Mouse (Mus musculus): ENCODE measurements around the gene Spon2.

The Spon2 gene

DNA sequence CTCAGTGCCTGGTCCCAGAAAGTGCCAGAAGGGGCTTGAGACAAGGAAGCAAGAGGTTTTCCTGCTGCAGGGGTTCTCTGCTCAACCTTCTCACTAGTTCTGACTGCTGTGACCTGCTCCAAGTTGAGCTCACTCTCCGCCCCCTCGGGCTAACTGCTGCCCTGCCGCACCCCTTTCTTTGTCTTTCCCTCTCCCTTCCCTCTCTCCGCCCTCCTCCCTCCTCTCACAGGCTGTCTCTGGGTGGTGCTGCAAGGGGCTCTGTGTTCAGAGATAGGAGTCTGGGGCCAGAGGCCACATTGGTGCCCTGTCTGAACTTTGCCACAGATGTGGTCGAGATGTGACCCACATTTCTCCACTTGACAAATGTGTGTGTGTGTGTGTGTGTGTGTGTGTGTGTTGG lies at the start of gene Spon2:
Gene Spon2 (minus strand): TSS at position 375 of the 400 bp plus-strand sequence.
- no peak for DNase-seq

DNA sequence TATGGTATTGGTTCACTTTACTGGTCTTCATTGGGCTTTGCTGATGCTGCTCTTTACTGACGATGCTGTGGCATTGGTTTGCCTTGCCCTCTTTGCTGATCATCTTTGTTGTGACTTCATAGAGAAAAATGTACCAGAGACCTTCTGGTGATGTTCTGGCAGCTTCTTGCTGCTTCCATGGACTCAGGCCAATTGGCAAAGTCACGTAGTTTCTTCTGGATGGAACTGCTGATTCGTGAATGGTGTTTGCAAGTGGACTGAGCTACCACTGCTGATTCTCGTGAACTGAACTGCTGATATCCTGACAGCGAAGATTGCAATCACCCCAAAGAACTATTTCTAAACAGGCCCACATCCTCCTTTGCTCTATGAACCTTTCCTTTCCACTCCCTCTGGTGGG lies 36.2 kb upstream of the Spon2 start:
- no peak for DNase-seq

DNA sequence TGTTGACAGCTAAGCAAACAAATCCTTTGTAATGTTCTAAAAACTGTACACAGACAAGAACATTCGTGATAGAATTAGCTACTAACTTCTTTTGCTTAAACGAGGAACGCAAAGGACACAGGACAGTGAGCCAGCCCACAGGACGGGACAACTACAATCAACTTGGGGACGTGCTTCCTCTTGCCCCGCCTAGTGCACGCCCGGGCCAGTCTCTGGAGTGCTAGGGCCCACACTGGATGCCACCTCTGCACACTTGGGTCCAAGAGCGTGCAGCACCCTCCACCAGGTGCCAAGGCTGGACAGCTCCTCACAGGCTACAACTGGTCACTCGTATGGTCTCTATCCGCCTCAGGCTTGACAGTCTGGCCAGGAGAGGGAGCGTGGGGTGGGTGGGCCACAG lies 29.9 kb upstream of the Spon2 start:
- no peak for DNase-seq

DNA sequence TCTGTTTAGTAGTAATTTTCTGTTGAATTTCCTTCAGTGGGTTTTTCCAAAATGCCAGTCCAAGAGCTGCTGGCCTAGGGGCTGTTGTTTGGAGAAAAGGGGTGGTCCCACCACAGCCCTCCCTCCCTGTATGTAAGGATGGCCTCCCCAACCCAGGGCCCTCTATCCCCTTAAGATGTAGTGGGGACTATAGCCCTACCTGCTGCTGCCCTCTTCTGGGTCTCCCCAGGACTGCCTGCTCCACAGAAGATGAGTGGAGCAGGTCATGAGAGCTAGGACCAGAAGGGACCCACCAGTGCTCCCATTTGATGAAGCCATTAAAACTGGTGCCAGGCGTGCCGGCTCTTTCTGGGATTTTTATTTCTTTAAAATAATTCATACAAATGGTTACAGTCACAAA lies 29.1 kb upstream of the Spon2 start:
- DNase-seq, result peak; percentile 49

DNA sequence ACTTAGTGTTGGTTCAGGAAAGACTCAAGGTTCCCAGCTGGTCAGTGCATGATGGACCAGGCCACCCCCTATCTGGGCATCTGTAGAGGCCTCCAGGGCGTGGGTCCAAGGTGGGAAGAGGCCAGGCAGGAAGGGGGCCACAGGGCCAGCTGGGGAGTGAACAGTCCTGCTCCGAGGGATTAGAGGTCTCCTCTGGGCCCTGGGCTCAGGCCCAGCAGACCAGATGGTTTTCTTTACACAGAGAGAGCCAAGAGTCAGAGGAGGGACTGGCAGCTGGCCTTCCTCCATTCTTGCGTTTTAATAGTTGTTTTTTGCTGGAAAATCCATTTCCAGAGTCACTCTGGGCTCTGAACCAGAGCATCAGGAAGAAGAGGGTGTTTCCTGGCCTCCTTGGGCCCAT lies 27.4 kb upstream of the Spon2 start:
- DNase-seq, result peak; percentile 92

DNA sequence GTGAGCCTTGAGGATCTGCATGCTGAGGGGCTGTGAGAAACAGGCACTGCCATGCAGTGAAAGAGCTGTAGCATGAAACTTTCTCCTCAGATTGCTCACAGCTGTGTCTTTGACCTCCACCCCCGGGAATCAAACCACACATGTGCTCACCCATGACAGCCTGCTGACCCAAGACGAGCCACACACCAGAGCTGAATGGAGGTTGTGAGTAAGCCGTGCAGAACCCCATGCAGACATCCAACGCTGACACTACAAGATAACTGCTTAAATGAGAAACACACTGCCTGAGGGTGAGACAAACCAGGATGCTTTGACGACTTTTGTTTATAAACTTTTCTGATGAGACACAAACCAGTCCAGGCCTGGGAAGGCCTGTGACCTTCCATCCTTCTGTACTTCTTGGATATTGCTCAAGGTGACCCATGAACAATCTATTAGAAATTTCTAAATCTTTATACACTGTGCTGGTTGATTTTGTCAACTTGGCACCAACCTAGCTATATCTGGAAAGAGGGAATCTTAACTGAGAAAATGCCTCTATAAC lies 26.2 kb upstream of the Spon2 start:
- DNase-seq, result no peak

- no peak for DNase-seq
Measured at GRCm38 (mm10) chr5:33239934-33240333, 21.7 kb upstream of the Spon2 start.

DNA sequence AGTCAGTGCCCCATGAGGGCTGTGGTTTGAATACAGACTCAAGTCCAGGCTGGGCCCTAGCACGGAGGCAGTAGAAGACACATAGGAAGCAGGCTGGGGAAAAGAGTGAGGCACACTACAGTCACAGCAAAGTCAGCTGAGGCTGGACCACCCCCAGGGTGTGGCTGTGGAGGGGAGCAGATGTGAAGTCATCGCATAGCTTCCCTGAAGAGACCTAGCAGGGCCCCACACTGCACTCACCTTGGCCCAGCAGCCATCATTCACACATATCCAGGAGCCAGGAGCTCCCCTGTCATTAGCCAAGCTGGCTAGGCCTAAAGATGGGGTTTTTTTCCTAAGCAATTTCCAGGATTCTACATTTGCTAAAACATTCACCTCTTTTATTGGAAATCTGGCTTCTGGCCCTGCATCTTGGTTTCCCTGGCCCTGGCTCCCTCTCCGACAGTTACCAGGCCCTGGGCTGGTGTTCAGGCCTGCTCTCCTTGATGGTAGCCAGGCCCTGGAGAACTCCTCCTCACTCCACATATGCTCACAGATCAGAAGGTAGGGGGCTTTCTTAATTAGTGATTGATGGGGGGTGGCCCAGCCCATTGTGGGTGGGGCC lies 21.0 kb upstream of the Spon2 start:
- peak; percentile 12 for DNase-seq

DNA sequence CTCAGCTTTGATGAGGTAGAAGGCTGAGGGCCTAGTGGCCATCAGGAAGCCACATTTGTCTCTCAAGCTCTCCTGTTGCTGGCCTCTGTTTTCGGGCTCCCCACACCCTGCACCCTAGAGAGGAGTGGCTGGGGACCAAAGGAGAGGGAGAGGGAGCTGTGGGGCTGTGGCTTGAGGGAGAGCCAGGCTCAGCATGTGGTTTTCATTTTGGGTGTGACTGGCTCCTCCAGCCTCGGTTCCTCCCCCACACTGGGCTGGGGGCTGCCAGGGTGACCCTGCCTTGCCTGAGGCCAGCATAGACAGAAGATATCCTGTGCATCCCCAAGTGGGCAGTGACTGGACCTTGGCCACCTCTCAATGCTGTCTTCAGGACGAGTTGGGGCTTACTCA lies 20.0 kb upstream of the Spon2 start:
- peak; percentile 23 for DNase-seq

DNA sequence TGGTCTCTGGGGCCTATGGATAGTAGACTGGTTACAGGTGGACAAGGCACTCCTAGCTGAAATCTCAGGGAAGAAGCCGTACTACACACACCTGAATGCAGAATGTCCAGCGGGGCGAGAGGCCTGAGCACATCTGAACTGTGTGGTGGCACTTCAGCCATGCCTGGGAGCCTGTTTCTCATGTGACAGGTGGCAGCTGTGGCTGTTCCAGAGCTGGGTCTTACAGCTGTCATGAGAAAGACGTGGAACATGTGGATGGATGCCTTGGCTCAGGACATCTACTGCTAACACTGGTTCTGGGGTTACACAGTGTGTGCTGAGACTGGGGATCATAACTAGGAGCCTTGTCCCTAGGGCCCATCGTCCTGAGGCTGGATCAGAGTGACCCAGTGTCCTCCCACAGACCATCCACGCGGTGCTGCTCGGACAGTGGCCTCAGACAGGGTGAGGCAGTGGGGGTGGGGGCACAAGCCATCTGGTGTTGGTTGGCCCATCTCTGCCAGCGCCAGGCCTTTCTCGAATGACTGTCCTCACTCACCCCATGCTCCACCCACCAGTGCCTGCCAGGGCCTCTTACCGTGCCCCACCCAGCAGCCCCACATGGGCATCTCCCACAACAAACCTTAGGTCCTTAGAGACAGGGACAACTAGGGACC lies 19.5 kb upstream of the Spon2 start:
- peak; percentile 55 for DNase-seq

DNA sequence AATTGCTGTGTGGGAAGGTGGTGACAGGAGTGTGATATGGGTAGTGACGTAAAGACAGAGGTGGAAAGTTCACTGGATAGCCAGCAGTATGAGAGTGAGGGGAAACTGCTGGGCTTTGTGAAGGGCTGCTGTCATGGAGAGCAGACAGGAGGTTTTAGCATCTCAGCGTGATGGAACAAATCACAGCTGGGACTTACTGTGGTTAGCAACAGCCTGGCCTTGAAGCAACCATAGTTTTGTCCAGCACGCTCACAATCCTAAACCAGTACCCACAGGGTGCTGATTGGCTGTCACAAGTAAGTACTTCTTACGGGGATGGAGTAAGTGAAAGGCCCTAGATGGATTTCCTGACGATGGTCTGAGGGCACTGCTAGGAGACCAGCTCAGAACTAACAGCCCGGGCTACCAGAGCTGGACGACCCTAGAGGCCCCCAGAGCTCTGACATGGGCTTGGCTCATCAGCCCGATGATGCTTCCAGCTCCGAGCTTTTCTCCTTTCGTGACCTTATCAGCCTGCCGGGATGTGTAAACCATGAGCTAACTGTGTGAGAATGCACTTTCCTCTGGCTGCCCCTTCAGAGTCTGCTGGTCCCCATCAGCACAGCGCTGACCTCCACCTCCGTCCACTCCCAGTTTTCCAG lies 16.3 kb upstream of the Spon2 start:
- DNase-seq, result no peak

- no peak for DNase-seq
Measured at GRCm38 (mm10) chr5:33232791-33233190, 14.5 kb upstream of the Spon2 start.

DNA sequence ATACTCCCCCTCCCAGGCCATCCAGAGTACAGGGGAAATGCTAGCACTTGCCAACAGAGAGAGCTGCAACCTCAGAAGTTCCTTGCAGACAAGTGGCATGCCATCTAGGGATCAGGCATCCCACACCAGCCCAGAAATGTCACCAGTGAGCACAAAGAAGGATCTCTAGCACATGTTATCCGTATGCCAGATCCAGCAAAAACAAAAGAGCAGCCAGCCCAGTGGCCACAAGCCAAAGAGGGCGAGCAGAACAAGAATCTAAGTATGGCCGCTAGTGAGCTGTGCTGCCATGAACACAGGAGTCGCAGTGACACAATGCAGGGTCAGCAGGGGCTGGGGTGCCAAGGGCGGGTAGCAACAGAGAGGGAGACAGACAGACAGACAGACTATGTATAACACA lies 12.0 kb upstream of the Spon2 start:
- DNase-seq, result peak; percentile 23

GRCm38 (mm10) chr5:33228428-33228827 lies 10.2 kb upstream of the Spon2 start:
- DNase-seq, result peak; percentile 86

DNA sequence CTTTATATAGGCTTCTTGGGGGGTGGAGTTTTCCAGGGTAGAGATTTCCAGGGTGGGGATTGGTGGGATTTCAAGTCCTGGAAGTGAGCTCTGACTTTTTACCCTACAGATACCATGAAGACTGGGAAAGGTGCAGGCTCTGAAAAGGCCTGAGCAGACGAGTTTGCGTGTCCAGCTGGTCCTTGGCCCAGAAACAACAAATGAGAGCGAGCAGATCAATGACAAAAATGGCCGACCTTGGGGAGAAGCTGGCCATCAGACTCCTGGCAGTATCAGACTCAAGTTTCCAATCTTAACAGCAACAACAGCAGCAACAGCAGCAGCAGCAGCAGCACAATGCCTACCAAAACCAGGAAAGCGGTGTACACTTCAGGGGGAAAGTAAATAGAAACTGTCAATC lies 7.4 kb upstream of the Spon2 start:
- no peak for DNase-seq

DNA sequence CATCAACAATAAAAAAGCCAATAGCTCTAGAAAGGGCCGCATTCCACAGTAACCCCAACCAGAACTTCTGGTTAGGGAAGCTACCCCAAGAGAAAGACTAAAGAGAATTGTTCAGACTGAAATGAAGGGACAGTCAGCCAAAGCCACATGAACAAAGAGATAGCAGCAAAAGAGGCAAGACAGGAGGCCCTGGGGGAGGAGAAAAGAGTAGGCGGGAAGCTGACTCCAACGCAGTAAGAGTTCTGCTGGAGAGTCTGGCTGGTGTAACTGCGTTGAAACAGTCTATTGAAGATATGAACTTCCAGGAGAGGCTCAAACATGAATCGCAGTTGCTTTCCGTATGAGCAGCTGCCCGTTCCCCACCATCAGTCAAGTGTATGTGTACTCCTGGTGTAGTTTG lies 6.2 kb upstream of the Spon2 start:
- DNase-seq, result no peak

DNA sequence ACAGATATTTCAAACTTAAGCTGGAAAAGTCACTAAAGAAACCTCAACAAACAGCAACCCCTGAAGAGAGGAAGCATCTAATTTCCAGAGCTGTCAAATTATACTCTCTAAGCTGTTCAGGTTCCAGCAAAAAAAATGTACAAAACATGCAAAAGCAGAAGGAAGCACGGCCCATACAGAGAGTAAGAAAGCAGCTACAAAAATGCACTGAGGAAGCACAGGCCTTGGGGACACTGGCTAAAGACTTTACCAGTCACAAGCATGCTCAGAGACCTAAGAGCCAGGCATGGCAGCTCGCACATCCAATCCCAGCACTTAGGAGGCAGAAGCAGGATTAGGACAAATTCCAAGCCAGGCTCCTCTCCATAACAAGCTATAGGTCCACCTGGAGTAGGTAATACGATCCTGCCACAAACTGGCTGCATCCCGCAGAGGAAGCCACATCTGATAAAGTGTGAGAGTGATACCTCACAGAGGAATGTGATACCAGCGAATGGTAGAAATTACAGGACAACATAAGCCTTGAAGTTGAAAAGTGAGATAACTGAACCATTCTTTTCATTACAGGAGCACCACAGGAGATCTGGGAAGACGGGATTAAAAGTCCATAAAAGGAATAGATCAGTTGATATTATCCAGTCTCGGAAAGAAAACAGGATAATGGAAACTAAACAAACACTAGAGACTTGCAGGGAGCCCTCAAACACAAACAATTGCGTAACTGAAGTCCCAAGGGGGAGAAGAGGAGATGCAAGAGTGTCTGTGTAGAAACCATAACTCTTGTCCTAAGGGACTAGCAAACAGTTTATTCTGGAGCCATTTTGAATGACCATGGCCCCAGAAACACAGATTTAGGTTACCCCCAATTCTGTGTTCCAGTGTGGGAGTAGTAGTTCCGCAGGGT lies 4.8 kb upstream of the Spon2 start:
- DNase-seq, result no peak

DNA sequence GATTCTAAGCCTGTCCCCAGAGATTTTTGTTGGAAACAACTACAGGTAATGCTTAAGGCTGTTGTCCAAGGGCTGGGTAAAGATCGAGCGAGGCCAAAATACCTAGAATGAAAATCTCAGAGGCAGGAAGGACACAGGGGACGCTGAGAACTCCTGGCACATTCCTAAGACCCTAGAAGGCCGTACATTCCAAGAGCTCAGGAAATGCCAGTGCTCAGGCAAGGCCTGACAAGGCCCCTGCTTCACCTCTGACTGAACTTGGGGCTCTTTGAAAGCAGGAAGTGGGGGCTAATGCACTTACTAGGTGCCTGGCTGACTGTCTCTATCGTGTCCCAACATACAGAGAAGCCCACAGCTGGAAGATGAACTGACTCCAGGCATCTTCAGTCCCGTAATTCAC lies 4.1 kb upstream of the Spon2 start:
- no peak for DNase-seq

GRCm38 (mm10) chr5:33220350-33221044 lies 2.2 kb upstream of the Spon2 start:
- no peak for DNase-seq

GRCm38 (mm10) chr5:33219831-33220230 lies 1.6 kb upstream of the Spon2 start:
- DNase-seq, result no peak

- DNase-seq, result no peak
Measured at GRCm38 (mm10) chr5:33218746-33219449, 643 bp upstream of the Spon2 start.

- DNase-seq, result no peak
Measured at GRCm38 (mm10) chr5:33217663-33218062, 592 bp downstream of the Spon2 start.
